Mouse (Mus musculus): ENCODE results near the gene Cd3e. TPM values are rescaled to one million over a fixed set of nuclear protein-coding genes. Genes with fewer than 3 reads are reported as not detected.
"Not testable (repeated sequence)": the region's sequence is repeated elsewhere in the genome, so short reads cannot be mapped to it uniquely, and the experiment has no call there.

The Cd3e gene
- polyA plus RNA-seq, 1 experiment from 2014 or later = not detected

GRCm38 (mm10) chr9:44977813-44978212 lies 31.6 kb downstream of the Cd3e start:
- peaks cover 23% of the 10 kb centered on the region for H3K27me3 ChIP-seq
- DNase-seq (no peak), ATAC-seq (ENCODE audit: low read depth) (no peak)
- WGBS (ENCODE audit: insufficient replicate concordance) = 50% methylated on average over 6 of the region's 6 CpGs
- no peaks in the 10 kb centered on the region for H3K36me3 ChIP-seq
- H3K9me3 ChIP-seq (replicated peaks) = no peaks in the 10 kb centered on the region
- H3K9ac ChIP-seq = no peak overlapping the region
- no peak overlapping the region for H3K4me3 ChIP-seq (replicated peaks)
- peaks cover 10% of the 10 kb centered on the region for H3K4me1 ChIP-seq (replicated peaks)
- H3K4me2 ChIP-seq = no peak overlapping the region
- H3K27ac ChIP-seq = no peak overlapping the region

- H3K9me3 ChIP-seq (replicated peaks) = no peaks in the 10 kb centered on the region
- H3K27me3 ChIP-seq = peaks cover 35% of the 10 kb centered on the region
- ATAC-seq (ENCODE audit: low read depth) (no peak), DNase-seq (no peak)
- H3K4me1 ChIP-seq (replicated peaks) = peaks cover 16% of the 10 kb centered on the region
- WGBS (ENCODE audit: insufficient replicate concordance) = 44% methylated on average over 1 of the region's 1 CpGs
- H3K36me3 ChIP-seq = no peaks in the 10 kb centered on the region
- H3K9ac ChIP-seq = no peak overlapping the region
- no peak overlapping the region for H3K27ac ChIP-seq
- no peak overlapping the region for H3K4me3 ChIP-seq (replicated peaks)
- H3K4me2 ChIP-seq = no peak overlapping the region
Measured at GRCm38 (mm10) chr9:44969450-44969849, 40.0 kb downstream of the Cd3e start.

GRCm38 (mm10) chr9:44967763-44968162 lies 41.7 kb downstream of the Cd3e start:
- H3K9ac ChIP-seq; H3K4me3 ChIP-seq (replicated peaks); H3K9me3 ChIP-seq (replicated peaks); ATAC-seq (ENCODE audit: low read depth); DNase-seq; H3K4me2 ChIP-seq; H3K36me3 ChIP-seq; H3K27ac ChIP-seq: not testable (repeated sequence)
- 71% methylated on average over 5 of the region's 5 CpGs for WGBS (ENCODE audit: insufficient replicate concordance)
- Histone ChIP-seq H3K4me1 (replicated peaks) (peaks cover 25% of the 10 kb centered on the region), H3K27me3 (peaks cover 18% of the 10 kb centered on the region)

GRCm38 (mm10) chr9:44966815-44967242 lies 42.6 kb downstream of the Cd3e start:
- peaks cover 12% of the 10 kb centered on the region for H3K27me3 ChIP-seq
- H3K4me1 ChIP-seq (replicated peaks) = peaks cover 25% of the 10 kb centered on the region
- 18% methylated on average over 3 of the region's 3 CpGs for WGBS (ENCODE audit: insufficient replicate concordance)
- H3K9ac ChIP-seq = no peak overlapping the region
- peak; percentile 58 for DNase-seq
- H3K27ac ChIP-seq = no peak overlapping the region
- no peak overlapping the region for H3K4me2 ChIP-seq
- H3K36me3 ChIP-seq = peaks cover 14% of the 10 kb centered on the region
- ATAC-seq (ENCODE audit: low read depth) = no peak
- no peaks in the 10 kb centered on the region for H3K9me3 ChIP-seq (replicated peaks)
- H3K4me3 ChIP-seq (replicated peaks) = no peak overlapping the region

- Histone ChIP-seq H3K4me3 (replicated peaks) (peak overlapping the region; percentile 84), H3K27me3 (peaks cover 9% of the 10 kb centered on the region), H3K27ac (peak overlapping the region; percentile 75), H3K36me3 (peaks cover 23% of the 10 kb centered on the region), H3K4me2 (peak overlapping the region; percentile 82), H3K9ac (peak overlapping the region; percentile 53), H3K9me3 (replicated peaks) (no peaks in the 10 kb centered on the region), H3K4me1 (replicated peaks) (peaks cover 25% of the 10 kb centered on the region)
- 14% methylated on average over 10 of the region's 10 CpGs for WGBS (ENCODE audit: insufficient replicate concordance)
- DNase-seq (no peak), ATAC-seq (ENCODE audit: low read depth) (peak; percentile 27)
Measured at GRCm38 (mm10) chr9:44965833-44966466, 43.5 kb downstream of the Cd3e start.

GRCm38 (mm10) chr9:44965126-44965832 lies 44.1 kb downstream of the Cd3e start, which contains the start of gene Ube4a:
TSS of gene Ube4a (minus strand) at chr9:44965600.
- Histone ChIP-seq H3K27me3 (peaks cover 3% of the 10 kb centered on the region), H3K9ac (peak within 1 kb of the TSS; percentile 85), H3K9me3 (replicated peaks) (no peaks in the 10 kb centered on the region), H3K27ac (peak within 1 kb of the TSS; percentile 82), H3K4me1 (replicated peaks) (peaks cover 25% of the 10 kb centered on the region), H3K4me2 (peak within 1 kb of the TSS; percentile 82), H3K36me3 (peaks cover 28% of the 10 kb centered on the region), H3K4me3 (replicated peaks) (peak within 1 kb of the TSS; percentile 84)
- DNase-seq (peak; percentile 96), ATAC-seq (ENCODE audit: low read depth) (peak; percentile 94)
- WGBS (ENCODE audit: insufficient replicate concordance) = under 1% methylated on average over 39 of the region's 39 CpGs

- Histone ChIP-seq H3K4me3 (replicated peaks) (no peak overlapping the region), H3K27ac (no peak overlapping the region), H3K4me2 (no peak overlapping the region), H3K36me3 (peaks cover 76% of the 10 kb centered on the region), H3K9ac (no peak overlapping the region), H3K9me3 (replicated peaks) (no peaks in the 10 kb centered on the region), H3K4me1 (replicated peaks) (0 out of 2 replicates have a peak, but pooled peaks cover 3% of the 10 kb centered on the region), H3K27me3 (no peaks in the 10 kb centered on the region)
- ATAC-seq (ENCODE audit: low read depth) (no peak), DNase-seq (no peak)
- 84% methylated on average over 3 of the region's 3 CpGs for WGBS (ENCODE audit: insufficient replicate concordance)
Measured at GRCm38 (mm10) chr9:44954432-44954831, 55.0 kb downstream of the Cd3e start.

Other genes starting within 250 kb of the Cd3e start
- 87.3 and 113 TPM in 2 replicates for gene Arcn1, start 241.8 kb downstream of the Cd3e start, polyA plus RNA-seq (2015; fragmentation: Nextera tagmentation; extraction: Ambion mirVana)
- 21.7 and 22.4 TPM in 2 replicates for gene Ift46, start 241.7 kb downstream of the Cd3e start, polyA plus RNA-seq (2015; fragmentation: Nextera tagmentation; extraction: Ambion mirVana)
- 1.3 TPM in 2 replicates for gene Tmem25, start 210.3 kb downstream of the Cd3e start, polyA plus RNA-seq (2015; fragmentation: Nextera tagmentation; extraction: Ambion mirVana)
- 31.8 and 33.9 TPM in 2 replicates for gene Ttc36, start 206.6 kb downstream of the Cd3e start, polyA plus RNA-seq (2015; fragmentation: Nextera tagmentation; extraction: Ambion mirVana)
- 3.8 and 4.0 TPM in 2 replicates for gene Kmt2a, start 128.3 kb downstream of the Cd3e start, polyA plus RNA-seq (2015; fragmentation: Nextera tagmentation; extraction: Ambion mirVana)
- gene Atp5l, start 88.9 kb downstream of the Cd3e start, polyA plus RNA-seq (2015; fragmentation: Nextera tagmentation; extraction: Ambion mirVana) = 546 and 569 TPM in 2 replicates
- 10.5 and 13.2 TPM in 2 replicates for gene Ube4a, start 44.0 kb downstream of the Cd3e start, polyA plus RNA-seq (2015; fragmentation: Nextera tagmentation; extraction: Ambion mirVana)
- gene Cd3g, start 29.2 kb downstream of the Cd3e start, polyA plus RNA-seq (2015; fragmentation: Nextera tagmentation; extraction: Ambion mirVana) = 0.18 and 0.27 TPM in 2 replicates
- not detected in 2 replicates for gene Cd3d, start 27.8 kb downstream of the Cd3e start, polyA plus RNA-seq (2015; fragmentation: Nextera tagmentation; extraction: Ambion mirVana)
- 3.6 and 6.1 TPM in 2 replicates for gene Mpzl2, start 30.2 kb upstream of the Cd3e start, polyA plus RNA-seq (2015; fragmentation: Nextera tagmentation; extraction: Ambion mirVana)
- 0.83 TPM in 2 replicates for gene Mpzl3, start 45.6 kb upstream of the Cd3e start, polyA plus RNA-seq (2015; fragmentation: Nextera tagmentation; extraction: Ambion mirVana)
- 0.16 TPM in 2 replicates for gene Jaml, start 69.6 kb upstream of the Cd3e start, polyA plus RNA-seq (2015; fragmentation: Nextera tagmentation; extraction: Ambion mirVana)
- gene Scn2b, start 108.2 kb upstream of the Cd3e start, polyA plus RNA-seq (2015; fragmentation: Nextera tagmentation; extraction: Ambion mirVana) = 0.38 and 0.45 TPM in 2 replicates
- gene Scn4b, start 128.8 kb upstream of the Cd3e start, polyA plus RNA-seq (2015; fragmentation: Nextera tagmentation; extraction: Ambion mirVana) = 0.09 TPM in 2 replicates
- gene BC049352, start 172.4 kb upstream of the Cd3e start, polyA plus RNA-seq (2015; fragmentation: Nextera tagmentation; extraction: Ambion mirVana) = 0.08 and 0.09 TPM in 2 replicates
- 0.06 and 0.10 TPM in 2 replicates for gene Tmprss4, start 194.5 kb upstream of the Cd3e start, polyA plus RNA-seq (2015; fragmentation: Nextera tagmentation; extraction: Ambion mirVana)

Measured in liver, embryonic 13.5 days (tissue).